Mouse (Mus musculus) intestine, postnatal 0 days (tissue): ENCODE measurements at regions not wholly inside any gene's neighbourhood (a gene's known extent, or its start where the extent isn't known, plus 50 kb on each side); places are given as distances from the start of the nearest gene placed in this dataset.

ENCODE experiments used
- ATAC-seq: fragments of 200-750 bp; cut with Nextera tagmentation; 2 replicates; pipeline ENCODE4 v1.8.0; 2017; ENCODE audit warnings: mild to moderate bottlenecking, moderate TSS enrichment, moderate library complexity
- H3K27ac ChIP-seq: fragments of 300-500 bp; sonication (generic); 2 replicates; pipeline ENCODE4 v1.5.1; 2014; ENCODE audit warnings: mild to moderate bottlenecking, low read depth, low read length, moderate library complexity
- H3K27me3 ChIP-seq: fragments of 300-500 bp; sonication (generic); replicated peaks from 2 replicates; pipeline ENCODE4 v1.6.1; 2014; ENCODE audit warnings: low read length, mixed read lengths; ENCODE audit not compliant: control insufficient read depth, insufficient read depth
- H3K36me3 ChIP-seq: fragments of 300-500 bp; sonication (generic); 2 replicates; pipeline ENCODE4 v1.6.1; 2014; ENCODE audit warnings: mild to moderate bottlenecking, moderate library complexity; ENCODE audit not compliant: control insufficient read depth, insufficient read depth
- H3K4me1 ChIP-seq: fragments of 300-500 bp; sonication (generic); replicated peaks from 2 replicates; pipeline ENCODE4 v1.6.1; 2014; ENCODE audit warnings: antibody characterized with exemption, low read length, mixed read lengths; ENCODE audit not compliant: control insufficient read depth, insufficient read depth
- H3K4me2 ChIP-seq: fragments of 300-500 bp; sonication (generic); replicated peaks from 2 replicates; pipeline ENCODE4 v1.6.1; 2014; ENCODE audit warnings: low read depth, mild to moderate bottlenecking, moderate library complexity
- H3K4me3 ChIP-seq: fragments of 300-500 bp; sonication (generic); 2 replicates; pipeline ENCODE4 v1.5.1; 2014; ENCODE audit warnings: low read depth, low read length
- H3K9ac ChIP-seq: fragments of 300-500 bp; sonication (generic); 2 replicates; pipeline ENCODE4 v1.6.1; 2014; ENCODE audit warnings: mild to moderate bottlenecking, low read depth, low read length
- H3K9me3 ChIP-seq: fragments of 300-500 bp; sonication (generic); 2 replicates; pipeline ENCODE4 v1.6.1; 2016; ENCODE audit warnings: mixed run types; ENCODE audit not compliant: control insufficient read depth
- CTCF ChIP-seq: sonication (generic); IDR thresholded peaks from 2 replicates; pipeline ENCODE4 v1.5.1; 2016; ENCODE audit warnings: low read depth, mild to moderate bottlenecking, control low read depth, antibody characterized with exemption, moderate library complexity
- WGBS: fragments of 180-500 bp; shearing (Covaris S2); extraction: QIAGEN DNeasy Blood & Tissue Kit; methylation state at CpG from one replicate; pipeline ENCODE4 v1.1.7; 2014; 5-methylcytosine and 5-hydroxymethylcytosine counted together

DNA sequence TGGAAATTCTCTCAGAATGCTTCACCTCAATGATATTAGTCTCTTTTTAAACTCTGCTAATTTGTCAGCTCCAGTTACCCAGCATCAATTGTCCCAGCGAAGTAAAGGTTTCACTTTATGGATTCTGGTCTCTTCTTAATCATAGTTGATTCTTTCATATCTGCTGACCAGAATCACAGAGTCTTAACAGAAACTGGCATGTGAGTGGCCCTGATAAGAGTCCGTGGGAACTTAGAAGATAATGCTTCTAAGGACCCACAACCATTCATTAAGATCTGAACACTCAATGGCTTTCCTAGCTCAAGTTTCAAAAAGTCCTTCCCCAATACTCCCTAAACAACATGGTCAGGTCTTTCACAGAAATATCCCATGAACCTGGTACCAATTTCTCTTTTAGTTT lies 126.7 kb downstream of the Nab1 start:
- no peaks in the 10 kb centered on the region for H3K27me3 ChIP-seq
- no peaks in the 10 kb centered on the region for H3K36me3 ChIP-seq
- H3K4me3 ChIP-seq = no peak overlapping the region
- TF ChIP-seq CTCF = no peak
- no peaks in the 10 kb centered on the region for H3K4me1 ChIP-seq
- H3K4me2 ChIP-seq = no peak overlapping the region
- no peaks in the 10 kb centered on the region for H3K9me3 ChIP-seq
- H3K9ac ChIP-seq = no peak overlapping the region
- WGBS = 66% methylated on average over 2 of the region's 2 CpGs
- H3K27ac ChIP-seq = no peak overlapping the region
- no peak for ATAC-seq

GRCm38 (mm10) chr1:52366386-52366785 lies 133.4 kb upstream of the Gls start:
- Histone ChIP-seq H3K4me1 (no peaks in the 10 kb centered on the region), H3K36me3 (no peaks in the 10 kb centered on the region), H3K4me3 (no peak overlapping the region), H3K9me3 (no peaks in the 10 kb centered on the region), H3K9ac (no peak overlapping the region), H3K4me2 (no peak overlapping the region), H3K27me3 (no peaks in the 10 kb centered on the region), H3K27ac (no peak overlapping the region)
- TF ChIP-seq CTCF = no peak
- ATAC-seq = no peak
- WGBS = 60% methylated on average over 7 of the region's 7 CpGs

DNA sequence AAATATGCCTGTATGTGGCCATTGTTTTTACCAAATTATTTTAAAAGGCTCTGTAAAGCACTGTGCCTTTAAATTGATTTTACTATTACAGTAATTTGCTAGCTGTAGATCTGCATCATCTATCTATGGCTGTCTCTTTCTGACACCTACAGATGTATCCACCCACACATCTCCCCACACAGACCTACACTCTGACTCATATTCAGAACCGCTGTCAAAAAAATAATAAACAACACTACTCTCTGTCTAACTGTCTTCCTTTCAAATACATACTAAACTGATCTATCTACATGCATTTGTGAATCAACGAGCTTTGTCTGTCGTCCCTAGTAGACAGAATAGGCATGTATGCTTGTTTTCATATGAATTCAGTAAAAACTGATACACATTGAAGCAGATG lies 130.6 kb upstream of the Gls start:
- WGBS = 82% methylated on average over 3 of the region's 3 CpGs
- ATAC-seq = no peak

GRCm38 (mm10) chr1:52362976-52363375 lies 129.9 kb upstream of the Gls start:
- Histone ChIP-seq H3K4me1 (no peaks in the 10 kb centered on the region), H3K27ac (no peak overlapping the region), H3K4me2 (no peak overlapping the region), H3K9me3 (no peaks in the 10 kb centered on the region), H3K9ac (no peak overlapping the region), H3K36me3 (no peaks in the 10 kb centered on the region), H3K27me3 (no peaks in the 10 kb centered on the region), H3K4me3 (no peak overlapping the region)
- TF ChIP-seq CTCF = no peak
- no peak for ATAC-seq

More for the DNA sequence above, 130.6 kb upstream of the Gls start:
- Histone ChIP-seq H3K4me1 (no peaks in the 10 kb centered on the region), H3K9ac (no peak overlapping the region), H3K27me3 (no peaks in the 10 kb centered on the region), H3K36me3 (no peaks in the 10 kb centered on the region), H3K27ac (no peak overlapping the region), H3K4me2 (no peak overlapping the region), H3K9me3 (no peaks in the 10 kb centered on the region), H3K4me3 (no peak overlapping the region)
- no peak for TF ChIP-seq CTCF

GRCm38 (mm10) chr1:52354041-52354582 lies 121.1 kb upstream of the Gls start:
- no peaks in the 10 kb centered on the region for H3K36me3 ChIP-seq
- no peak overlapping the region for H3K9ac ChIP-seq
- no peaks in the 10 kb centered on the region for H3K4me1 ChIP-seq
- ATAC-seq = no peak
- no peaks in the 10 kb centered on the region for H3K27me3 ChIP-seq
- no peaks in the 10 kb centered on the region for H3K9me3 ChIP-seq
- no peak for TF ChIP-seq CTCF
- no peak overlapping the region for H3K27ac ChIP-seq
- WGBS = 73% methylated on average over 6 of the region's 6 CpGs
- H3K4me2 ChIP-seq = no peak overlapping the region
- H3K4me3 ChIP-seq = no peak overlapping the region

DNA sequence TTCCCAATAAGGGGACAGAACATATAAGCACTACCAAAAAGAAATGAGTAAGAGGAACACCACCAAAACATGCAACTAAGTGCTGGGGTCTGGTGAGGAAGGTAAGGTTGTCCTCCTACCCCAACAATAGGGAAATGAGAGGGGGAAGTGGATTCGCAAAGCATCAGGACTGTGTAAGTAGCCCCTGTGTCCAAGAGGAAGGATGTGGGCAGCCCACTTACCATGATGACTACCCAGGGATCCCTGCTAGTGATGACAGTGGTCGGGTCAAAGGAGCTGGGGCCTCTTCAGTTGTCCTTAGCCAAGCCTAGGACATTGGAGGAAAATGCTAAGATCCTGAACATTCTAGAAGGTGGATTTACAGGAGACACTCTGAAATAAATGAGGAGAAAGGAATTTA lies 109.1 kb upstream of the Gls start:
- no peak overlapping the region for H3K4me2 ChIP-seq
- ATAC-seq = no peak
- no peaks in the 10 kb centered on the region for H3K27me3 ChIP-seq
- WGBS = 72% methylated on average over 2 of the region's 2 CpGs
- H3K36me3 ChIP-seq = no peaks in the 10 kb centered on the region
- H3K27ac ChIP-seq = no peak overlapping the region
- TF ChIP-seq CTCF = no peak
- no peaks in the 10 kb centered on the region; the same call in 1 of the 2 replicates for H3K4me1 ChIP-seq
- H3K9me3 ChIP-seq = no peaks in the 10 kb centered on the region
- no peak overlapping the region for H3K4me3 ChIP-seq
- H3K9ac ChIP-seq = no peak overlapping the region

- no peak overlapping the region for H3K4me2 ChIP-seq
- no peak overlapping the region for H3K27ac ChIP-seq
- no peaks in the 10 kb centered on the region for H3K27me3 ChIP-seq
- H3K9ac ChIP-seq = no peak overlapping the region
- H3K4me3 ChIP-seq = no peak overlapping the region
- ATAC-seq = no peak
- H3K9me3 ChIP-seq = no peaks in the 10 kb centered on the region
- no peaks in the 10 kb centered on the region; the same call in 1 of the 2 replicates for H3K4me1 ChIP-seq
- TF ChIP-seq CTCF = no peak
- H3K36me3 ChIP-seq = no peaks in the 10 kb centered on the region
- WGBS = 82% methylated on average over 3 of the region's 3 CpGs
Measured at GRCm38 (mm10) chr1:52338704-52339103, 105.7 kb upstream of the Gls start.
